Mouse (Mus musculus): ENCODE results near the gene Hist1h4n. TPM values are rescaled to one million over a fixed set of nuclear protein-coding genes. Genes with fewer than 3 reads are reported as not detected.
"Not testable (repeated sequence)": the region's sequence is repeated elsewhere in the genome, so short reads cannot be mapped to it uniquely, and the experiment has no call there.

Gene Hist1h4n
- polyA plus RNA-seq, 1 experiment, result 76.0 TPM

DNA sequence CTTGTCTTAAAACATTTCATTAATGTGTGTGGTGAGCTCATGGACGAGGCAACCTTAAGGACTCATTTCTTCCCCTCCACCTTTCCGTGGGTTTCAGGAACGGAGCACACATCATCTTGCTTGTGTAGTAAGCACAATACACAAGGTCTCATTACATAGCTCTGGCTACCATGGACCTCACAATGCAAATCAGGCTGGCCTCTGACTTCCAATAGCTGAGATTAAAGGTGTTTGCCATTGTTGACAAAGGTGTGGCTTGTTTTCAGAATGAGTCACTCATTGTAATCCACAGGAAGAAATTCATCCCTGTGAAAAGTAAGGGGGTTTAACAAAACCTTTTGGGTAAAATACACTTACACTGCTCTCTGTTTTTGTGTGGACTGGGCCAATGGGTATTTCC, 3.5 kb downstream of the Hist1h4n start:
- Histone ChIP-seq H3K4me3 (ENCODE audit: extremely low read depth, insufficient read depth, insufficient read length) (no peak overlapping the region), H3K27ac (ENCODE audit: insufficient read depth, low read length) (no peak overlapping the region), H3K4me1 (ENCODE audit: control insufficient read depth, insufficient read depth, insufficient read length) (no peaks in the 10 kb centered on the region), H3K36me3 (ENCODE audit: control insufficient read depth, insufficient read depth, low read length) (no peaks in the 10 kb centered on the region), H3K27me3 (ENCODE audit: control insufficient read depth, insufficient read depth, low read length) (no peaks in the 10 kb centered on the region)
- DNase-seq (ENCODE audit: low read depth in 1 of 2, low spot score in 2 of 2), result no peak
- WGBS, result 91% methylated on average over 3 of the region's 3 CpGs
- TF ChIP-seq POLR2A (IDR thresholded peaks at IDR 0.05; ENCODE audit: low read depth, low read length), result no peak
- no peak for TF ChIP-seq CTCF (IDR thresholded peaks at IDR 0.05; ENCODE audit: extremely low read depth, insufficient read depth, insufficient read length, insufficient replicate concordance)

GRCm38 (mm10) chr13:21820082-21820890, 11.7 kb downstream of the Hist1h4n start:
- H3K27ac ChIP-seq (ENCODE audit: insufficient read depth, low read length); H3K27me3 ChIP-seq (ENCODE audit: control insufficient read depth, insufficient read depth, low read length); H3K4me3 ChIP-seq (ENCODE audit: extremely low read depth, insufficient read depth, insufficient read length); DNase-seq (ENCODE audit: low read depth in 1 of 2, low spot score in 2 of 2); H3K4me1 ChIP-seq (ENCODE audit: control insufficient read depth, insufficient read depth, insufficient read length); H3K36me3 ChIP-seq (ENCODE audit: control insufficient read depth, insufficient read depth, low read length): not testable (repeated sequence)
- 78% methylated on average over 7 of the region's 16 CpGs for WGBS

DNA sequence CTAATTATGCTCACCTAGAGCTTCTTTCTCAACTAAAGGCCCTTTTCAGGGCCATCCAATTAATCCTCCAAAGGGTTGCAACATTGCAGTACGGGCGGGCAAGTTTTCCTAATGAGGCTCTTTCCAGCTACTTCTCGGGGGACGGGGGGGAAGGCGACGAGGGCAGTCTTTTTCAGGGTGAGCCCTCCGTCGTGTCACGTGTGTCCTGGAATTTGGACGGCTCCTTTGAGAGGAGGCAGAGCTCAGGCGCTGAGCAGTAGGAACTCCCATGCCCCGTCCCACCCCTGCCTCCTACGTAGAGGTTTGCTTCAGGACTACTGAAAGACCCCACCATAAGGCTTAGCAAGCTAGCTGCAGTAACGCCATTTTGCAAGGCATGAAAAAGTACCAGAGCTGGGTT, 19.9 kb downstream of the Hist1h4n start:
- H3K4me3 ChIP-seq (ENCODE audit: extremely low read depth, insufficient read depth, insufficient read length), result not testable (repeated sequence)

DNA sequence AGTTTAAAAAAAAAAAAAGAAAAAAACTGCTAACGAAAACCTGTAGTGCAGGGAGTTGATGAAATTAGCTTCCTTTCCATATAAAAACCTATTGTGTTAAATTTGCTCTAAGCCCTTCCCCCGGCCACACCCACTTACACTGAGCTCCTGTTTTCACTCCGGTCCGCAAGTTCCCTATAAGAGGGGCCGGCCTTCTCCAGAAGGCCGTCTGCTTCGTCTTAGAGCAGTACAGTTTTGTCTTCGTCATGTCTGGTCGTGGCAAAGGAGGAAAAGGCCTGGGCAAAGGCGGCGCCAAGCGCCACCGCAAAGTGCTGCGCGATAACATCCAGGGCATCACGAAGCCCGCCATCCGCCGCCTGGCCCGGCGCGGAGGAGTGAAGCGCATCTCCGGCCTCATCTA, 20.5 kb downstream of the Hist1h4n start, which contains the start of gene Hist1h4m:
TSS of gene Hist1h4m (plus strand) at position 208 of the 400 bp plus-strand sequence.
- DNase-seq (ENCODE audit: low read depth in 1 of 2, low spot score in 2 of 2), result peak in 1 of 2 experiments; percentile 50
- H3K36me3 ChIP-seq (ENCODE audit: control insufficient read depth, insufficient read depth, low read length); H3K4me1 ChIP-seq (ENCODE audit: control insufficient read depth, insufficient read depth, insufficient read length); H3K27me3 ChIP-seq (ENCODE audit: control insufficient read depth, insufficient read depth, low read length); H3K4me3 ChIP-seq (ENCODE audit: extremely low read depth, insufficient read depth, insufficient read length): not testable (repeated sequence)
- WGBS, result no CpG with 5 or more reads among the region's 24 CpGs
- peak within 1 kb of the TSS; percentile 46 for H3K27ac ChIP-seq (ENCODE audit: insufficient read depth, low read length)

More for the DNA sequence above, 19.9 kb downstream of the Hist1h4n start:
- H3K27me3 ChIP-seq (ENCODE audit: control insufficient read depth, insufficient read depth, low read length); H3K36me3 ChIP-seq (ENCODE audit: control insufficient read depth, insufficient read depth, low read length); DNase-seq (ENCODE audit: low read depth in 1 of 2, low spot score in 2 of 2); H3K4me1 ChIP-seq (ENCODE audit: control insufficient read depth, insufficient read depth, insufficient read length): not testable (repeated sequence)
- WGBS, result 0% methylated on average over 14 of the region's 14 CpGs
- H3K27ac ChIP-seq (ENCODE audit: insufficient read depth, low read length), result peak overlapping the region; percentile 46

DNA sequence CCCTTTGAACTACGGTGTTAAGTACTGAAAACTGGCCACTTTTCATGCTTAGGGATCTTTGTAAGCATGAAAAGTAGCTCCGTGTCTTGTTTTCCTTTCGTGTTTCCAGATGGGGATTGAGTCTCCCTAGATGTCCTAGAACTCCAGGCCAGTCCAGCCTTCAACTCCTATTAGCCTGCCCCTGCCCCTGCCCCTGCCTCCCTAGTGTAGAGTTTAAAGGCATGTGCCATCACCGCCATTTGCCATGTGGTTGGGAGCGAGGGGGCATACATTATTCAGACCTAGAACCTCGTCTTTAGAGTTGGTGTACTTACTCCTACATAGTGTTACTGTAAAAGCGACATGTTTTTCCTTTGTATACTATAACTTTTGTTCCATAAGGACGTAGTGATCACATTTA, 20.9 kb downstream of the Hist1h4n start:
- not testable (repeated sequence) for H3K36me3 ChIP-seq (ENCODE audit: control insufficient read depth, insufficient read depth, low read length); H3K27me3 ChIP-seq (ENCODE audit: control insufficient read depth, insufficient read depth, low read length); H3K27ac ChIP-seq (ENCODE audit: insufficient read depth, low read length); H3K4me1 ChIP-seq (ENCODE audit: control insufficient read depth, insufficient read depth, insufficient read length); H3K4me3 ChIP-seq (ENCODE audit: extremely low read depth, insufficient read depth, insufficient read length); DNase-seq (ENCODE audit: low read depth in 1 of 2, low spot score in 2 of 2)
- WGBS, result no CpG with 5 or more reads among the region's 8 CpGs

DNA sequence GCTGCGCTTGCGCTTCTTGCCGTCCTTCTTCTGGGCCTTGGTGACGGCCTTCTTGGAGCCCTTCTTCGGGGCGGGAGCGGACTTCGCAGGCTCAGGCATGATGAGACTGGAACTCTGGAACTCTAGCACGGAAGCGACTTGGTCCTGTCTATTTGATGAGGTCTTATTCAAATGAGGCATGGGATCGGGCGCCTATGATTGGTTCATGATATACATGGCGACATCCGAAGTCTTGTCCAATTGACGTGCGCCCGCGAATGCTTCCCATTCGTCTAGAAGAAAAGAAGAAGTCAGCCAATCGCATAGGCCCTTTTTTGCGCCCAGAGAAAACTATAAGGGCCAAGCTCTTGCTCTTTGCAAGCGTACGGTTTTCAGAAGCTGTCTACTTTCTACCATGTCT, 21.9 kb downstream of the Hist1h4n start, which contains the start of the genes Hist1h2bq and Hist1h2ao:
TSS of gene Hist1h2bq (minus strand) at position 125 of the 400 bp plus-strand sequence.
TSS of gene Hist1h2ao (plus strand) at position 393 of the 400 bp plus-strand sequence.
- H3K27me3 ChIP-seq (ENCODE audit: control insufficient read depth, insufficient read depth, low read length); H3K36me3 ChIP-seq (ENCODE audit: control insufficient read depth, insufficient read depth, low read length); H3K4me1 ChIP-seq (ENCODE audit: control insufficient read depth, insufficient read depth, insufficient read length); DNase-seq (ENCODE audit: low read depth in 1 of 2, low spot score in 2 of 2); H3K4me3 ChIP-seq (ENCODE audit: extremely low read depth, insufficient read depth, insufficient read length); H3K27ac ChIP-seq (ENCODE audit: insufficient read depth, low read length): not testable (repeated sequence)
- no CpG with 5 or more reads among the region's 23 CpGs for WGBS

DNA sequence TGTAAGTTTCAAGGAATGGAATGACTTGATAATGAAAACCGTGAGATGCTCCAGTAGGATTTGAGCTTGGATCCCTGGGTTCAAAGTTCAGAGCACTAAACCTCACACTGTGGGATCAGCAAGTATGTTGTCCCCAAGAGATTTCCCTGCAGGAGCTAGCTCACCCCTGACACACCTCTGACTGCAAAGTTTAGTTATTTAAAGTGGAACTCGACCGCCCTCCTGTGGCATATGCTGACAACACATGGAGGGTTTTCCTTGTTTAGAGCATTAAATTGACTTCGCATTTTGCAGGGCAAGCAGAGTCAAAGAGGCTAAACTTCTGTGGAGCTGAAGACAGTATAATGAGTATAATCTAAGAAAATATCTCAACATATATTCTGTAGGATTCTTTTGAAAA, 28.9 kb downstream of the Hist1h4n start:
- H3K4me1 ChIP-seq (ENCODE audit: control insufficient read depth, insufficient read depth, insufficient read length); H3K36me3 ChIP-seq (ENCODE audit: control insufficient read depth, insufficient read depth, low read length); DNase-seq (ENCODE audit: low read depth in 1 of 2, low spot score in 2 of 2); H3K27ac ChIP-seq (ENCODE audit: insufficient read depth, low read length); H3K27me3 ChIP-seq (ENCODE audit: control insufficient read depth, insufficient read depth, low read length); H3K4me3 ChIP-seq (ENCODE audit: extremely low read depth, insufficient read depth, insufficient read length): not testable (repeated sequence)
- no CpG with 5 or more reads among the region's 4 CpGs for WGBS

GRCm38 (mm10) chr13:21797163-21797562, 34.8 kb downstream of the Hist1h4n start:
- not testable (repeated sequence) for DNase-seq (ENCODE audit: low read depth in 1 of 2, low spot score in 2 of 2); H3K4me3 ChIP-seq (ENCODE audit: extremely low read depth, insufficient read depth, insufficient read length); H3K36me3 ChIP-seq (ENCODE audit: control insufficient read depth, insufficient read depth, low read length); H3K27ac ChIP-seq (ENCODE audit: insufficient read depth, low read length); H3K4me1 ChIP-seq (ENCODE audit: control insufficient read depth, insufficient read depth, insufficient read length); H3K27me3 ChIP-seq (ENCODE audit: control insufficient read depth, insufficient read depth, low read length)

Measured in spleen, adult 2 months (tissue).